Mouse (Mus musculus) heart, adult 8-10 months (tissue): ENCODE data around the gene Epb41l4b. TPM values are rescaled to one million over a fixed set of nuclear protein-coding genes. Genes with fewer than 3 reads are reported as not detected.

ENCODE experiments used
- DNase-seq: peaks from one replicate; pipeline ENCODE4 v3.0.0; 2022; ENCODE audit warnings: low spot score
- total RNA-seq, 4 experiments: library from RNA; stranded (reverse); gene quantifications; 2 replicates each; pipeline ENCODE4 v1.2.4; 2022

Epb41l4b gene
- total RNA-seq, 4 experiments from 2014 or later, result 1.4 to 3.4 (median 2.6) TPM

GRCm38 (mm10) chr4:57153838-57154237, 10.6 kb upstream of the Epb41l4b start:
- DNase-seq, result no peak

GRCm38 (mm10) chr4:57153068-57153835, 10.0 kb upstream of the Epb41l4b start:
- peak; percentile 36 for DNase-seq

- DNase-seq, result no peak
Observed at GRCm38 (mm10) chr4:57148182-57148581, 4.9 kb upstream of the Epb41l4b start.

GRCm38 (mm10) chr4:57142374-57143025, 737 bp downstream of the Epb41l4b start:
- no peak for DNase-seq

GRCm38 (mm10) chr4:57141908-57142361, 1.3 kb downstream of the Epb41l4b start:
- DNase-seq, result no peak

GRCm38 (mm10) chr4:57140992-57141717, 2.1 kb downstream of the Epb41l4b start:
- DNase-seq, result no peak

GRCm38 (mm10) chr4:57140200-57140799, 2.9 kb downstream of the Epb41l4b start:
- no peak for DNase-seq

- peak; percentile 36 for DNase-seq
Observed at GRCm38 (mm10) chr4:57139433-57139832, 3.8 kb downstream of the Epb41l4b start.

GRCm38 (mm10) chr4:57138093-57138440, 5.2 kb downstream of the Epb41l4b start:
- no peak for DNase-seq

GRCm38 (mm10) chr4:57137371-57138092, 5.7 kb downstream of the Epb41l4b start:
- no peak for DNase-seq

GRCm38 (mm10) chr4:57135431-57135830, 7.8 kb downstream of the Epb41l4b start:
- no peak for DNase-seq

GRCm38 (mm10) chr4:57134554-57134953, 8.7 kb downstream of the Epb41l4b start:
- no peak for DNase-seq

GRCm38 (mm10) chr4:57131839-57132238, 11.4 kb downstream of the Epb41l4b start:
- no peak for DNase-seq

- DNase-seq, result no peak
Observed at GRCm38 (mm10) chr4:57129718-57130515, 13.3 kb downstream of the Epb41l4b start.

- no peak for DNase-seq
Observed at GRCm38 (mm10) chr4:57123003-57123402, 20.2 kb downstream of the Epb41l4b start.

- DNase-seq, result no peak
Observed at GRCm38 (mm10) chr4:57122166-57122565, 21.1 kb downstream of the Epb41l4b start.

GRCm38 (mm10) chr4:57120563-57120962, 22.7 kb downstream of the Epb41l4b start:
- no peak for DNase-seq

GRCm38 (mm10) chr4:57119976-57120375, 23.3 kb downstream of the Epb41l4b start:
- DNase-seq, result no peak

- DNase-seq, result no peak
Observed at GRCm38 (mm10) chr4:57118883-57119282, 24.4 kb downstream of the Epb41l4b start.

GRCm38 (mm10) chr4:57116278-57116677, 27.0 kb downstream of the Epb41l4b start:
- DNase-seq, result no peak
